Mouse (Mus musculus) hindbrain, postnatal 0 days (tissue): ENCODE results near the gene Nedd4. TPM values are rescaled to one million over a fixed set of nuclear protein-coding genes. Genes with fewer than 3 reads are reported as not detected.

ENCODE experiments used
- ATAC-seq: fragments of 200-750 bp; cut with Nextera tagmentation; 2 replicates; pipeline ENCODE4 v1.8.0; 2017; ENCODE audit warnings: mild to moderate bottlenecking, moderate TSS enrichment, moderate library complexity
- DNase-seq: peaks from one replicate; pipeline ENCODE4 v3.0.0-alpha.2; 2015; ENCODE audit warnings: low spot score
- H3K27ac ChIP-seq: fragments of 300-500 bp; sonication (generic); 2 replicates; pipeline ENCODE4 v1.5.1; 2014; ENCODE audit warnings: mild to moderate bottlenecking
- H3K27me3 ChIP-seq: fragments of 300-500 bp; sonication (generic); 2 replicates; pipeline ENCODE4 v1.6.1; 2014; ENCODE audit warnings: low read length, mixed read lengths; ENCODE audit not compliant: insufficient read depth
- H3K36me3 ChIP-seq: fragments of 300-500 bp; sonication (generic); 2 replicates; pipeline ENCODE4 v1.6.1; 2014; ENCODE audit warnings: low read length, mixed read lengths; ENCODE audit not compliant: insufficient read depth
- H3K4me1 ChIP-seq: fragments of 300-500 bp; sonication (generic); 2 replicates; pipeline ENCODE4 v1.6.1; 2014; ENCODE audit warnings: antibody characterized with exemption, low read length, mixed read lengths; ENCODE audit not compliant: insufficient read depth
- H3K4me2 ChIP-seq: fragments of 300-500 bp; sonication (generic); 2 replicates; pipeline ENCODE4 v1.6.1; 2014; ENCODE audit warnings: low read depth, mild to moderate bottlenecking, low read length, moderate library complexity, mixed read lengths
- H3K4me3 ChIP-seq: fragments of 300-500 bp; sonication (generic); 2 replicates; pipeline ENCODE4 v1.5.1; 2014; ENCODE audit warnings: low read length
- H3K9ac ChIP-seq: fragments of 300-500 bp; sonication (generic); replicated peaks from 2 replicates; pipeline ENCODE4 v1.6.1; 2014; ENCODE audit warnings: mild to moderate bottlenecking, low read length, moderate library complexity, mixed read lengths
- H3K9me3 ChIP-seq: fragments of 300-500 bp; sonication (generic); 2 replicates; pipeline ENCODE4 v1.6.1; 2016; ENCODE audit warnings: low read length, mixed read lengths
- CTCF ChIP-seq: IDR thresholded peaks from 2 replicates; pipeline ENCODE4 v1.5.1; 2016; ENCODE audit warnings: antibody characterized with exemption, control low read depth, low read depth
- WGBS: fragments of 180-500 bp; shearing (Covaris S2); extraction: QIAGEN DNeasy Blood & Tissue Kit; methylation state at CpG from one replicate; pipeline ENCODE4 v1.1.7; 2014; 5-methylcytosine and 5-hydroxymethylcytosine counted together
- polyA plus RNA-seq: library from polyadenylated mRNA; unstranded; fragments of >200 nt; fragmentation: Nextera tagmentation; extraction: Ambion mirVana; gene quantifications from 2 replicates; pipeline ENCODE4 v1.2.1, GENCODE M21; 2015
- total RNA-seq: library from RNA; depleted of rRNA; stranded (reverse); fragments of >200 nt; gene quantifications from 2 replicates; pipeline ENCODE4 v1.2.3, GENCODE M21; 2014

Gene Nedd4
- total and polyA plus RNA-seq, 2 experiments from 2014 or later, result 356 to 393 TPM

GRCm38 (mm10) chr9:72674957-72675744, 13.0 kb downstream of the Nedd4 start:
- H3K36me3 ChIP-seq, result peaks cover 40% of the 10 kb centered on the region
- no peak overlapping the region for H3K27ac ChIP-seq
- WGBS, result 91% methylated on average over 6 of the region's 6 CpGs
- TF ChIP-seq CTCF, result no peak
- DNase-seq (no peak), ATAC-seq (no peak)
- H3K9ac ChIP-seq, result no peak overlapping the region
- H3K4me2 ChIP-seq, result no peak overlapping the region
- H3K9me3 ChIP-seq, result no peaks in the 10 kb centered on the region
- no peak overlapping the region for H3K4me3 ChIP-seq
- H3K4me1 ChIP-seq, result no peaks in the 10 kb centered on the region
- no peaks in the 10 kb centered on the region for H3K27me3 ChIP-seq

- TF ChIP-seq CTCF, result no peak
- H3K9ac ChIP-seq, result no peak overlapping the region
- peaks cover 40% of the 10 kb centered on the region for H3K36me3 ChIP-seq
- no peaks in the 10 kb centered on the region for H3K9me3 ChIP-seq
- no peaks in the 10 kb centered on the region for H3K4me1 ChIP-seq
- no peak overlapping the region for H3K4me2 ChIP-seq
- WGBS, result 84% methylated on average over 3 of the region's 3 CpGs
- H3K4me3 ChIP-seq, result no peak overlapping the region
- no peak overlapping the region for H3K27ac ChIP-seq
- DNase-seq (no peak), ATAC-seq (no peak)
- H3K27me3 ChIP-seq, result no peaks in the 10 kb centered on the region
Measured at GRCm38 (mm10) chr9:72675745-72676200, 13.6 kb downstream of the Nedd4 start.

- Histone ChIP-seq H3K27ac (no peak overlapping the region), H3K4me3 (no peak overlapping the region), H3K4me1 (no peaks in the 10 kb centered on the region), H3K27me3 (no peaks in the 10 kb centered on the region), H3K36me3 (peaks cover 45% of the 10 kb centered on the region), H3K9me3 (no peaks in the 10 kb centered on the region), H3K4me2 (no peak overlapping the region), H3K9ac (no peak overlapping the region)
- no peak for ATAC-seq
- 93% methylated on average over 5 of the region's 5 CpGs for WGBS
- no peak for DNase-seq
- TF ChIP-seq CTCF, result no peak
Measured at GRCm38 (mm10) chr9:72677659-72678058, 15.5 kb downstream of the Nedd4 start.

- Histone ChIP-seq H3K27me3 (no peaks in the 10 kb centered on the region), H3K9ac (no peak overlapping the region), H3K4me2 (no peak overlapping the region), H3K36me3 (peaks cover 37% of the 10 kb centered on the region), H3K27ac (no peak overlapping the region), H3K4me3 (no peak overlapping the region), H3K9me3 (no peaks in the 10 kb centered on the region), H3K4me1 (no peaks in the 10 kb centered on the region)
- ATAC-seq (no peak), DNase-seq (no peak)
- no peak for TF ChIP-seq CTCF
- 72% methylated on average over 4 of the region's 4 CpGs for WGBS
Measured at GRCm38 (mm10) chr9:72678771-72679170, 16.6 kb downstream of the Nedd4 start.

GRCm38 (mm10) chr9:72681652-72682228, 19.6 kb downstream of the Nedd4 start:
- no peaks in the 10 kb centered on the region for H3K4me1 ChIP-seq
- H3K27me3 ChIP-seq, result no peaks in the 10 kb centered on the region
- no peak overlapping the region for H3K9ac ChIP-seq
- no peaks in the 10 kb centered on the region for H3K9me3 ChIP-seq
- WGBS, result 88% methylated on average over 8 of the region's 8 CpGs
- H3K4me3 ChIP-seq, result no peak overlapping the region
- TF ChIP-seq CTCF, result no peak
- no peak overlapping the region for H3K4me2 ChIP-seq
- DNase-seq (no peak), ATAC-seq (no peak)
- H3K27ac ChIP-seq, result no peak overlapping the region
- peaks cover 24% of the 10 kb centered on the region; the same call in 1 of the 2 replicates for H3K36me3 ChIP-seq

GRCm38 (mm10) chr9:72683268-72683667, 21.1 kb downstream of the Nedd4 start:
- DNase-seq, result no peak
- no peak overlapping the region for H3K4me2 ChIP-seq

GRCm38 (mm10) chr9:72685231-72685630, 23.1 kb downstream of the Nedd4 start:
- Histone ChIP-seq H3K9me3 (no peaks in the 10 kb centered on the region), H3K27ac (no peak overlapping the region), H3K4me3 (no peak overlapping the region), H3K27me3 (no peaks in the 10 kb centered on the region), H3K4me1 (no peaks in the 10 kb centered on the region), H3K4me2 (no peak overlapping the region), H3K36me3 (peaks cover 41% of the 10 kb centered on the region), H3K9ac (no peak overlapping the region)
- 81% methylated on average over 4 of the region's 4 CpGs for whole genome bisulfite sequencing
- no peak for TF ChIP-seq CTCF
- ATAC-seq, result no peak
- DNase-seq, result no peak

More at GRCm38 (mm10) chr9:72683268-72683667, 21.1 kb downstream of the Nedd4 start:
- TF ChIP-seq CTCF, result no peak
- Histone ChIP-seq H3K9me3 (no peaks in the 10 kb centered on the region), H3K4me3 (no peak overlapping the region), H3K36me3 (peaks cover 32% of the 10 kb centered on the region), H3K9ac (no peak overlapping the region), H3K4me1 (no peaks in the 10 kb centered on the region), H3K27me3 (no peaks in the 10 kb centered on the region), H3K27ac (no peak overlapping the region)
- 93% methylated on average over 1 of the region's 1 CpGs for WGBS
- no peak for ATAC-seq
